Mouse (Mus musculus) cerebellum, postnatal 4 days (tissue): Measurements from ENCODE around the gene Fbxw25.
"Not testable (repeated sequence)": the region's sequence is repeated elsewhere in the genome, so short reads cannot be mapped to it uniquely, and the experiment has no call there.

ENCODE experiments used
- DNase-seq, 2 experiments: peaks; one replicate each; pipeline ENCODE4 v3.0.0; 2022; ENCODE audit warnings: low spot score in 2 of 2, mixed read lengths in 1 of 2

The Fbxw25 gene

DNA sequence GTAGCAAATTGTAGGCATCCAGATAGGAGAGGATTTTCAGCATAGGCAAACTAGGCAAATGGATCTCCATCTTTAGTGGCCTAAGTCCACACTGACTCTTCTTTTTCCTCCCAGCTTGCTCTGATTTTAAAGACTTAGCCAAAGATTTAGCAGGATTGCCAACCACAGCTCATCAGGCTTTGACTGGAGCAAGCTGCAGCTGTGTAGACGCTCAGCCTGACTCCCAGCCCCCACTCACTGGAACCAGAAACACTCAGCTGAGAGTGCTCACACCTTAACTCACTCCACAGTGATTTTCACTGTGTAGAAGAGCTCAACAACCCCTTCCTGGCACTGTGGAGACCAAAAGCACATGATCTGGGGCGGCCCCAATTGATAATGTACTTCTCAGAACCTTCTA is at the start of gene Fbxw25:
Gene Fbxw25 (minus strand): TSS at position 101 of the 400 bp plus-strand sequence.
- not testable (repeated sequence) for DNase-seq

- not testable (repeated sequence) for DNase-seq
These were observed 38.1 kb upstream of the Fbxw25 start, which contains the start of gene Fbxw18 for GRCm38 (mm10) chr9:109702600-109702999. Gene Fbxw18, minus strand, starts transcription at chr9:109702700.

- peak in 1 of 2 experiments; percentile 40 for DNase-seq
These were observed 20.8 kb upstream of the Fbxw25 start for GRCm38 (mm10) chr9:109685299-109685698.

GRCm38 (mm10) chr9:109625957-109626356 is 38.5 kb downstream of the Fbxw25 start, which contains the start of gene Fbxw24:
Gene Fbxw24, minus strand, starts transcription at chr9:109626057.
- DNase-seq = not testable (repeated sequence)

DNA sequence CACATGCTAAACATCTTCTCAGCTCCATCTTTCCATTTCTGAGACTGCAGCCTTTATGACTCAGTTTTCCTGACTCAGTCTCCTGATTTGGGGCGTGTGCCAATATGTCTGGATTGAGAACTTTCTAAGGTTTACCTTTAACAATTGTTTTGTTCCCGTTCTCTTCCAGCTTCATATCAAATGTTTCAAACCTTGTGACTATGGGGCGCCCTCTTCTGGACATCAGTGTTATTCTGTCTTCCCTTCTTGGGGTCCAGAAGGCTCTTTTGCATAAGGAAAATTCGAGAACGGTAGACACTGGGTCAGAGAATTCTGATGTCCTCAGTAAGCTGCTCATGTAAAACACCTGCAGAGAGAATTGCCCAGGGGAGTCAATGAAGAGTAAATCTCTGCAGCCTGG is 57.6 kb downstream of the Fbxw25 start:
- peak; percentile 17 to 34 for DNase-seq

DNA sequence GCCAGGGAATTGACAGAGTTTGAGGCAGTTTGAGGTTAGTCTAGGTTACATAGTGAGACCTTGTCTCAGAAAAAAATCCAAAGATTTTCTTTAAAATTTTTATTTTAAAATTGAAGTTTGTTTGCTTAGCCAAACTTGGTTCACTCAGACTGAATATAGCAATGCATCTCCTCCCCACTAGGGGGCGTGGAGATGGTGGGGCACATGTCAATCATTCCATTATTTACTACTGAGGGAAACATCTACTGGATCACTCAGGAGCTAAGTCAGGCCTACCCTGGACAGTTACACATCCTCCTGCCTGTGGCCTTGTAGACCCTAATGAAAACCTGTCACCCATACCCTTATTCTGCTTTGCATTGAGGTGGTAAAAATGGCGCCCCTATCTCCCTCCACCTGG is 62.3 kb downstream of the Fbxw25 start:
- DNase-seq = not testable (repeated sequence)

GRCm38 (mm10) chr9:109597226-109597625 is 67.2 kb downstream of the Fbxw25 start:
- DNase-seq = no peak
